17 mouse cellular contexts compared by ENCODE assay signal in genomic region chr11:5737137-5737536, GRCm38 (mm10). TPM values are rescaled to one million over a fixed set of nuclear protein-coding genes. Genes with fewer than 3 reads are reported as not detected.
DNase-seq lines count a peak whose midpoint lies in the region; ATAC-seq lines count a peak whose summit lies in the region.
"Had no signal": no experiment of that assay in that cellular context is flagged by ENCODE, and none has a peak within 500 bp of the region (broad histone marks: within the 10 kb centered on the region; RNA-seq: fewer than 3 reads in every experiment).

No protein-coding gene starts in this region.

- DNase-seq in CD4-positive, CD25-positive, alpha-beta regulatory T cell, adult 2 months (ENCODE audit: low read depth, low spot score): peak; percentile 24
- DNase-seq in 416B (ENCODE audit: low read depth): peak; percentile 82
- DNase-seq in adrenal gland, postnatal 14 days: peak; percentile 60
- DNase-seq in natural killer cell, adult 2 months (ENCODE audit: low spot score in 2 of 2): peak; percentile 30 to 60
- DNase-seq in c-Kit-positive CD71-positive TER-119-positive erythroid progenitor cells, embryonic 14.5 days (ENCODE audit: low spot score): no peak
- no peak for DNase-seq in retina, embryonic 14.5 days (ENCODE audit: low spot score)
- DNase-seq in kidney, adult 18-20 months: no peak
- DNase-seq: cerebellum, adult 8-10 months; gastrocnemius, postnatal 25 days; heart, adult 2 months; kidney, adult 8-10 months; kidney, postnatal 14 days; lung, adult 18-20 months; midbrain, embryonic 14.5 days; right cerebral cortex, postnatal 25 days had no signal

- ATAC-seq in CD4-positive, CD25-positive, alpha-beta regulatory T cell, adult 4 months: no peak
- ATAC-seq: hindbrain, embryonic 16.5 days had no signal

RNA-seq across cellular contexts. Expression of gene Mrps24, which starts 21.7 kb away (rescaled TPM):
- polyA plus RNA-seq in CD4-positive, CD25-positive, alpha-beta regulatory T cell, adult 4 months (2017; shearing (Covaris generic)): 10 to 100 TPM; 39.0 to 47.3 TPM
- 148 and 152 TPM in 2 replicates for total RNA-seq in adrenal gland, postnatal 14 days (2021)

RNA-seq across cellular contexts. Expression of gene Urgcp, which starts 25.0 kb away (rescaled TPM):
- polyA plus RNA-seq in CD4-positive, CD25-positive, alpha-beta regulatory T cell, adult 4 months (2017; shearing (Covaris generic)): 1 to 10 TPM; 5.2 to 9.1 TPM
- 56.0 and 56.9 TPM in 2 replicates for total RNA-seq in adrenal gland, postnatal 14 days (2021)

RNA-seq across cellular contexts. Expression of gene Dbnl, which starts 51.2 kb away (rescaled TPM):
- 100 to 1,000 TPM; 121 to 155 TPM for polyA plus RNA-seq in CD4-positive, CD25-positive, alpha-beta regulatory T cell, adult 4 months (2017; shearing (Covaris generic))
- total RNA-seq in adrenal gland, postnatal 14 days (2021): 51.7 and 62.9 TPM in 2 replicates

Comparison
In these comparisons a context has a peak if more than half of its experiments do, and no peak if none do; other contexts are left out.
1. DNase-seq: peak in CD4-positive, CD25-positive, alpha-beta regulatory T cell, adult 2 months (single experiment), 416B (single experiment), adrenal gland, postnatal 14 days (single experiment) and natural killer cell, adult 2 months (2 of 2); none in c-Kit-positive CD71-positive TER-119-positive erythroid progenitor cells, embryonic 14.5 days (single experiment), retina, embryonic 14.5 days (single experiment) and kidney, adult 18-20 months (single experiment).